Mouse (Mus musculus): ENCODE measurements around the gene Hba-a2.

Hba-a2 gene

GRCm38 (mm10) chr11:32340476-32341473 is 44.5 kb downstream of the Hba-a2 start:
- H3K36me3 ChIP-seq (ENCODE audit: insufficient read depth, low read length), result no peaks in the 10 kb centered on the region
- peaks cover 26% of the 10 kb centered on the region for H3K27me3 ChIP-seq (ENCODE audit: insufficient read depth, low read length)
- peaks cover 7% of the 10 kb centered on the region; the same call in 1 of the 2 replicates for H3K9me3 ChIP-seq (ENCODE audit: low read length)
- TF ChIP-seq CTCF (conservative IDR thresholded peaks at IDR 0.05; ENCODE audit: low read length) (peak; percentile 78), POU5F1 (IDR thresholded peaks at IDR 0.05; ENCODE audit: borderline replicate concordance, low read length) (no peak), NANOG (IDR thresholded peaks at IDR 0.05; ENCODE audit: borderline replicate concordance, low read length) (no peak)
- no peak overlapping the region for H3K4me3 ChIP-seq (replicated peaks; ENCODE audit: low read length)
- peaks cover 6% of the 10 kb centered on the region; the same call in 1 of the 2 replicates for H3K4me1 ChIP-seq (replicated peaks; ENCODE audit: low read depth, low read length)

GRCm38 (mm10) chr11:32342770-32343191 is 46.5 kb downstream of the Hba-a2 start:
- Histone ChIP-seq H3K36me3 (ENCODE audit: insufficient read depth, low read length) (no peaks in the 10 kb centered on the region), H3K4me1 (replicated peaks; ENCODE audit: low read depth, low read length) (peaks cover 19% of the 10 kb centered on the region), H3K27me3 (ENCODE audit: insufficient read depth, low read length) (peaks cover 44% of the 10 kb centered on the region), H3K4me3 (replicated peaks; ENCODE audit: low read length) (no peak overlapping the region), H3K9me3 (ENCODE audit: low read length) (no peaks in the 10 kb centered on the region)
- TF ChIP-seq POU5F1 (IDR thresholded peaks at IDR 0.05; ENCODE audit: borderline replicate concordance, low read length), result no peak
- TF ChIP-seq CTCF (conservative IDR thresholded peaks at IDR 0.05; ENCODE audit: low read length), result peak; percentile 80

GRCm38 (mm10) chr11:32343350-32343749 is 47.1 kb downstream of the Hba-a2 start:
- no peaks in the 10 kb centered on the region for H3K36me3 ChIP-seq (ENCODE audit: insufficient read depth, low read length)
- TF ChIP-seq CTCF (conservative IDR thresholded peaks at IDR 0.05; ENCODE audit: low read length), result no peak
- no peak for TF ChIP-seq NANOG (IDR thresholded peaks at IDR 0.05; ENCODE audit: borderline replicate concordance, low read length)
- no peak for TF ChIP-seq POU5F1 (IDR thresholded peaks at IDR 0.05; ENCODE audit: borderline replicate concordance, low read length)
- H3K9me3 ChIP-seq (ENCODE audit: low read length), result no peaks in the 10 kb centered on the region
- H3K4me3 ChIP-seq (replicated peaks; ENCODE audit: low read length), result no peak overlapping the region
- H3K27me3 ChIP-seq (ENCODE audit: insufficient read depth, low read length), result peaks cover 49% of the 10 kb centered on the region
- H3K4me1 ChIP-seq (replicated peaks; ENCODE audit: low read depth, low read length), result peaks cover 23% of the 10 kb centered on the region

- no peaks in the 10 kb centered on the region for H3K36me3 ChIP-seq (ENCODE audit: insufficient read depth, low read length)
- peaks cover 54% of the 10 kb centered on the region for H3K27me3 ChIP-seq (ENCODE audit: insufficient read depth, low read length)
- no peak overlapping the region for H3K4me3 ChIP-seq (replicated peaks; ENCODE audit: low read length)
- TF ChIP-seq CTCF (conservative IDR thresholded peaks at IDR 0.05; ENCODE audit: low read length) (no peak), NANOG (IDR thresholded peaks at IDR 0.05; ENCODE audit: borderline replicate concordance, low read length) (no peak), POU5F1 (IDR thresholded peaks at IDR 0.05; ENCODE audit: borderline replicate concordance, low read length) (no peak)
- H3K4me1 ChIP-seq (replicated peaks; ENCODE audit: low read depth, low read length), result peaks cover 45% of the 10 kb centered on the region
- H3K9me3 ChIP-seq (ENCODE audit: low read length), result no peaks in the 10 kb centered on the region
Observed at GRCm38 (mm10) chr11:32345504-32346297, 49.4 kb downstream of the Hba-a2 start.
